Mouse (Mus musculus) ES-E14 (cell line): Measurements from ENCODE around the gene Ube2z.

Source experiments
- CHD2 ChIP-seq: IDR thresholded peaks from 2 replicates; pipeline ENCODE4 v1.6.1; 2014; ENCODE audit warnings: mild to moderate bottlenecking, low read depth, low read length, inconsistent platforms
- HCFC1 ChIP-seq: IDR thresholded peaks from 2 replicates; pipeline ENCODE4 v1.6.1; 2012; ENCODE audit warnings: low read length, inconsistent platforms, borderline replicate concordance; ENCODE audit not compliant: insufficient read depth
- MAFK ChIP-seq: IDR thresholded peaks from 2 replicates; pipeline ENCODE4 v1.6.1; 2014; ENCODE audit warnings: mild to moderate bottlenecking, low read depth, low read length, inconsistent platforms; ENCODE audit not compliant: insufficient read depth
- ZC3H11A ChIP-seq: IDR thresholded peaks from 2 replicates; pipeline ENCODE4 v1.6.1; 2012; ENCODE audit warnings: low read depth, mild to moderate bottlenecking, inconsistent platforms, low read length, borderline replicate concordance
- ZNF384 ChIP-seq: IDR thresholded peaks from 2 replicates; pipeline ENCODE4 v1.6.1; 2012; ENCODE audit warnings: low read depth, low read length, inconsistent platforms

DNA sequence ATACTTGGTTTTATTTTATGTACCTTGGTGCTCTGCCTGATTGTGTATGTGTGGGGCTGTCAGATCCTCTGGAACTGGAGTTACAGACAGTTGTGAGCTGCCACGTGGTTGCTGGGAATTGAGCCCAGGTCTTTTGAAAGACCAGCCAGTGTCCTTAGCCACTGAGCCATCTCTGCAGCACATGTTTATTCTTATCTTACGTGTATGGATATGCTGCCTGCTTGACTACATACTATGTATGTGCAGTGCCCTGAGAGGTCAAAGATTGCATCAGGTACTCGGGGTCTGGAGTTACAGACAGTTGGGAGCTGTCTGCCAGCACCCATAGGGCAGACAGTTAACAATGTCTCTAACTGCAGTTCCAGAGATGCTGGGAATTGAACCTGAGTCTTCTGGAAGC is 17.5 kb upstream of the Ube2z start:
- TF ChIP-seq ZC3H11A (no peak), CHD2 (no peak), MAFK (no peak), HCFC1 (no peak), ZNF384 (no peak)
